In the genomic region with DNA sequence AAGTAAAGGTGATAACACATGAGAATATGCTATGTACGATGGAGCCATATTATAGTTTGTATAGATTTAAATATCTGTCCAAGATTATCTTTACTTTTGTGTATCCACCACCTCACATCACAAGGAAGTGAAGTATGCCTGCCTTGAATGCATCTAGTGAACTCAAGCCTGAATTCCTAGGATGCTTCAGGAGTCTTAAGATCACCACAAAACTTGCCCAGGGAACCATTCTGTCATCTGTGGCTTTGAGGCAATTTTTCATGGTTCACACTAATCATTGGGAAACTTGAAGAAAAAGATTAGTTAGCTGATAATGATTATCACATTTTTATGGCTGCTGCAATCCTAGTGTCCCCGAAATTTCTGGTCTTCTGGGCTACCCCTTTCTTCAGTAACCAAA, we compare ENCODE assay signal across 26 mouse cellular contexts.
"Had no signal": no experiment of that assay in that cellular context is flagged by ENCODE, and none has a peak within 500 bp of the region (broad histone marks: within the 10 kb centered on the region; RNA-seq: fewer than 3 reads in every experiment).

No protein-coding gene starts in this region.

- ATAC-seq: hindbrain, embryonic 16.5 days; inflammation-experienced regulatory T-cells, adult 6 months; intestine, embryonic 15.5 days; intestine, postnatal 0 days had no signal

- H3K36me3 ChIP-seq: heart, embryonic 13.5 days; heart, embryonic 15.5 days; hindbrain, embryonic 13.5 days; intestine, embryonic 15.5 days; limb, embryonic 10.5 days; limb, embryonic 12.5 days; liver, embryonic 13.5 days had no signal

- H3K4me2 ChIP-seq: heart, embryonic 11.5 days; heart, embryonic 13.5 days; heart, embryonic 15.5 days; hindbrain, embryonic 13.5 days; intestine, embryonic 15.5 days; limb, embryonic 12.5 days; liver, embryonic 11.5 days; liver, embryonic 13.5 days had no signal

- H3K9me3 ChIP-seq: heart, embryonic 13.5 days; heart, embryonic 15.5 days; hindbrain, embryonic 13.5 days; intestine, embryonic 15.5 days; limb, embryonic 10.5 days; limb, embryonic 12.5 days; liver, embryonic 13.5 days had no signal

- H3K9ac ChIP-seq: heart, embryonic 13.5 days; heart, embryonic 15.5 days; hindbrain, embryonic 13.5 days; intestine, embryonic 15.5 days; limb, embryonic 12.5 days; liver, embryonic 13.5 days had no signal

- DNase-seq: gastrocnemius, postnatal 14 days; gastrocnemius, postnatal 36 days; heart, adult 11 months; heart, adult 2 months; heart, postnatal 14 days; heart, postnatal 36 days; kidney, adult 18-20 months; kidney, adult 8-10 months; kidney, postnatal 10 days; kidney, postnatal 25 days; kidney, postnatal 4 days; liver; liver, embryonic 13.5 days had no signal

- H3K4me3 ChIP-seq: heart, adult 2 months; heart, embryonic 13.5 days; heart, embryonic 15.5 days; hindbrain, embryonic 13.5 days; intestine, embryonic 15.5 days; layer of hippocampus, adult 2 months; left cerebral cortex, adult 2 months; limb, embryonic 10.5 days; limb, embryonic 12.5 days; liver, embryonic 13.5 days had no signal

- H3K27ac ChIP-seq: heart, adult 2 months; heart, embryonic 13.5 days; heart, embryonic 15.5 days; hindbrain, embryonic 13.5 days; intestine, embryonic 15.5 days; layer of hippocampus, adult 2 months; left cerebral cortex, adult 2 months; limb, embryonic 10.5 days; limb, embryonic 12.5 days; liver, embryonic 13.5 days had no signal

- H3K27me3 ChIP-seq: heart, embryonic 13.5 days; heart, embryonic 15.5 days; hindbrain, embryonic 13.5 days; intestine, embryonic 15.5 days; limb, embryonic 12.5 days; liver, embryonic 13.5 days had no signal

- H3K4me1 ChIP-seq: heart, embryonic 13.5 days; heart, embryonic 15.5 days; hindbrain, embryonic 13.5 days; intestine, embryonic 15.5 days; liver, embryonic 13.5 days had no signal
